Mouse (Mus musculus): ENCODE measurements around the gene Dedd. TPM values are rescaled to one million over a fixed set of nuclear protein-coding genes. Genes with fewer than 3 reads are reported as not detected.
A peak's percentile ranks its signal among the peaks of the same experiment; 100 is the strongest.

Dedd gene
- polyA plus RNA-seq, 1 experiment, result 45.2 TPM

DNA sequence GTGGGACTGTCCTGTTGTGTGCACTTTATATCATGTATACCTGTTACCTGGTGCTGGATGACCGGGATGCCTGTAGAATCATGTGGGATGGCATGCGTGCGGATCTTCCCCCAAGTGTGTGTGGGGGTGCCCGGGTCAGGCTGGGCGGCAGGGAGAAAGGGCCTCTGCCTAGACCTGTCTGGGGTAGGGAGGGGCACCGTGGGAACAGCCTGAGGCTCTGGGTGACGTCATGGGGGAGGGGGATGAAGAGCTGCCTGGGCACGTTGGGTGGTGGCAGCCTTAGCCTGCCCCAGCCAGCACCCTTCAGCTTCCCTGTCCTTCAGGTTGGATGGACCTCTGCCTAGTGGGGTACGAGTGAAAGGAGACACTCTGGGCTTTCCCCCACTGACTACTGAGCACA is 55.4 kb downstream of the Dedd start:
- TF ChIP-seq EP300 (IDR thresholded peaks at IDR 0.05; ENCODE audit: insufficient read depth, low read depth, low read length) (no peak), CTCF (IDR thresholded peaks at IDR 0.05; ENCODE audit: low read depth, low read length) (no peak), POLR2A (IDR thresholded peaks at IDR 0.05; ENCODE audit: insufficient read depth, low read length) (no peak)
- Histone ChIP-seq H3K27me3 (ENCODE audit: control insufficient read depth, insufficient read depth, low read length, poor library complexity, severe bottlenecking) (no peaks in the 10 kb centered on the region), H3K4me1 (ENCODE audit: control insufficient read depth, insufficient read depth, low read length) (peaks cover 4% of the 10 kb centered on the region), H3K9me3 (replicated peaks; ENCODE audit: control insufficient read depth, insufficient read depth, low read length, poor library complexity, severe bottlenecking) (no peaks in the 10 kb centered on the region), H3K9ac (ENCODE audit: low read depth, poor library complexity, severe bottlenecking) (no peak overlapping the region), H3K27ac (ENCODE audit: insufficient read depth, low read length) (no peak overlapping the region), H3K36me3 (ENCODE audit: control insufficient read depth, insufficient read depth, low read length, poor library complexity, severe bottlenecking) (no peaks in the 10 kb centered on the region), H3K4me3 (ENCODE audit: low read depth, low read length) (no peak overlapping the region)

- Histone ChIP-seq H3K4me3 (ENCODE audit: low read depth, low read length) (0 out of 2 replicates have a peak overlapping the region, but pooled peaks have one; percentile 1), H3K9ac (ENCODE audit: low read depth, poor library complexity, severe bottlenecking) (no peak overlapping the region), H3K4me1 (ENCODE audit: control insufficient read depth, insufficient read depth, low read length) (peaks cover 4% of the 10 kb centered on the region), H3K9me3 (replicated peaks; ENCODE audit: control insufficient read depth, insufficient read depth, low read length, poor library complexity, severe bottlenecking) (no peaks in the 10 kb centered on the region), H3K27ac (ENCODE audit: insufficient read depth, low read length) (no peak overlapping the region), H3K27me3 (ENCODE audit: control insufficient read depth, insufficient read depth, low read length, poor library complexity, severe bottlenecking) (no peaks in the 10 kb centered on the region), H3K36me3 (ENCODE audit: control insufficient read depth, insufficient read depth, low read length, poor library complexity, severe bottlenecking) (no peaks in the 10 kb centered on the region)
- TF ChIP-seq EP300 (IDR thresholded peaks at IDR 0.05; ENCODE audit: insufficient read depth, low read depth, low read length), result no peak
- TF ChIP-seq CTCF (IDR thresholded peaks at IDR 0.05; ENCODE audit: low read depth, low read length), result peak; percentile 38
Observed at GRCm38 (mm10) chr1:171385171-171385570, 56.2 kb downstream of the Dedd start.

GRCm38 (mm10) chr1:171387099-171387498 is 58.2 kb downstream of the Dedd start:
- no peak for TF ChIP-seq POLR2A (IDR thresholded peaks at IDR 0.05; ENCODE audit: insufficient read depth, low read length)
- TF ChIP-seq CTCF (IDR thresholded peaks at IDR 0.05; ENCODE audit: low read depth, low read length), result peak; percentile 67
- H3K9ac ChIP-seq (ENCODE audit: low read depth, poor library complexity, severe bottlenecking), result no peak overlapping the region
- peaks cover 4% of the 10 kb centered on the region for H3K4me1 ChIP-seq (ENCODE audit: control insufficient read depth, insufficient read depth, low read length)
- H3K4me3 ChIP-seq (ENCODE audit: low read depth, low read length), result no peak overlapping the region
- no peaks in the 10 kb centered on the region for H3K36me3 ChIP-seq (ENCODE audit: control insufficient read depth, insufficient read depth, low read length, poor library complexity, severe bottlenecking)
- H3K27me3 ChIP-seq (ENCODE audit: control insufficient read depth, insufficient read depth, low read length, poor library complexity, severe bottlenecking), result no peaks in the 10 kb centered on the region
- 0 out of 2 replicates have a peak overlapping the region, but pooled peaks have one; percentile 10 for H3K27ac ChIP-seq (ENCODE audit: insufficient read depth, low read length)
- H3K9me3 ChIP-seq (replicated peaks; ENCODE audit: control insufficient read depth, insufficient read depth, low read length, poor library complexity, severe bottlenecking), result no peaks in the 10 kb centered on the region

DNA sequence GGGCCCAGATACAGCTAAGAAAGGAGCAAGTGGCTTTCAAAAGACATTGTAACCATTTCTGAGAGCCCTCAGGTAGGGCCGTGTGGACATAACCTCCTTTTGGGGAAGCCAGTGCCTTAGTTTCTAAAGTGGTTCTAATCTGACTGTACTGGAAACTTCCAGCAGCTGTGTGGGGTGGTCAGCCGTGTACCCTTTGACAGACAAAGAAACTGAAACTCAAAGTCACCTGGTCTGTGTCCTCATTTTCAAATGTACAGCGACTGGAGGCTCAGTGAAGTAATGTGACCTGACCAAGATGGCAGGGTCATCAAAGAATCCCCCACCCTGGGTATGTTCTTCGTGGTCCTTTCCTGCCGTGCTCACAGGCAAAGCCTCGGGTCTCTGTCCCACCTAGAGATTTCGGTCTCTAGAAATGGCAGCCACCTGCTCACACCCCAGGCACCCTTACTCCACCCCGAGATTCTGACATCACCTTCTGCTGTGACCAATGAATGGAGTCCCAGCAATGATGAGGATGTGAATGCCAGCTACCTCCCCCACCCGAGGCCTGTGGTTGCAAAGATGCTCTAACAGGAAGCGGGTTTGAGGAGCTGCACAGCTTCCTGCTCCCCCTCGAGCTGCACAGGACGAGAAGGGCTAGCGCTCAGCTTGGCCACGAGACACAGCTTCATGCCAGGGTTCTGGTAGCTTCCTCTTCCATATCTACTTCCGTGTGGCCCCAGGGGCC is 59.6 kb downstream of the Dedd start, which contains the start of gene Arhgap30:
Gene Arhgap30, plus strand, starts transcription at position 579 of the 727 bp plus-strand sequence.
- Histone ChIP-seq H3K27ac (ENCODE audit: insufficient read depth, low read length) (no peak within 1 kb of the TSS), H3K27me3 (ENCODE audit: control insufficient read depth, insufficient read depth, low read length, poor library complexity, severe bottlenecking) (no peaks in the 10 kb centered on the region), H3K9me3 (replicated peaks; ENCODE audit: control insufficient read depth, insufficient read depth, low read length, poor library complexity, severe bottlenecking) (no peaks in the 10 kb centered on the region), H3K36me3 (ENCODE audit: control insufficient read depth, insufficient read depth, low read length, poor library complexity, severe bottlenecking) (no peaks in the 10 kb centered on the region), H3K4me3 (ENCODE audit: low read depth, low read length) (peak within 1 kb of the TSS; percentile 28), H3K4me1 (ENCODE audit: control insufficient read depth, insufficient read depth, low read length) (peaks cover 4% of the 10 kb centered on the region), H3K9ac (ENCODE audit: low read depth, poor library complexity, severe bottlenecking) (no peak within 1 kb of the TSS)
- no peak for TF ChIP-seq POLR2A (IDR thresholded peaks at IDR 0.05; ENCODE audit: insufficient read depth, low read length)
- TF ChIP-seq CTCF (IDR thresholded peaks at IDR 0.05; ENCODE audit: low read depth, low read length), result no peak
- no peak for TF ChIP-seq EP300 (IDR thresholded peaks at IDR 0.05; ENCODE audit: insufficient read depth, low read depth, low read length)

GRCm38 (mm10) chr1:171390101-171390500 is 61.2 kb downstream of the Dedd start:
- peaks cover 4% of the 10 kb centered on the region for H3K4me1 ChIP-seq (ENCODE audit: control insufficient read depth, insufficient read depth, low read length)
- H3K9ac ChIP-seq (ENCODE audit: low read depth, poor library complexity, severe bottlenecking), result no peak overlapping the region
- H3K27ac ChIP-seq (ENCODE audit: insufficient read depth, low read length), result no peak overlapping the region
- H3K4me3 ChIP-seq (ENCODE audit: low read depth, low read length), result no peak overlapping the region
- no peak for TF ChIP-seq CTCF (IDR thresholded peaks at IDR 0.05; ENCODE audit: low read depth, low read length)
- TF ChIP-seq EP300 (IDR thresholded peaks at IDR 0.05; ENCODE audit: insufficient read depth, low read depth, low read length), result 0 out of 2 replicates have a peak, but pooled peaks have one; percentile 26
- H3K27me3 ChIP-seq (ENCODE audit: control insufficient read depth, insufficient read depth, low read length, poor library complexity, severe bottlenecking), result no peaks in the 10 kb centered on the region
- no peaks in the 10 kb centered on the region for H3K36me3 ChIP-seq (ENCODE audit: control insufficient read depth, insufficient read depth, low read length, poor library complexity, severe bottlenecking)
- no peaks in the 10 kb centered on the region for H3K9me3 ChIP-seq (replicated peaks; ENCODE audit: control insufficient read depth, insufficient read depth, low read length, poor library complexity, severe bottlenecking)

Other genes starting within 250 kb of the Dedd start
- 6.4 and 7.5 TPM in 2 replicates for gene Cfap126, start 215.2 kb upstream of the Dedd start, polyA plus RNA-seq (2011; ENCODE audit: insufficient read depth, insufficient read length, low read depth, missing spikeins)
- 273 and 285 TPM in 2 replicates for gene Sdhc, start 178.5 kb upstream of the Dedd start, polyA plus RNA-seq (2011; ENCODE audit: insufficient read depth, insufficient read length, low read depth, missing spikeins)
- gene Mpz, start 178.4 kb upstream of the Dedd start, polyA plus RNA-seq (2011; ENCODE audit: insufficient read depth, insufficient read length, low read depth, missing spikeins), result 1.1 and 1.3 TPM in 2 replicates
- 0.37 and 0.70 TPM in 2 replicates for gene Pcp4l1, start 132.9 kb upstream of the Dedd start, polyA plus RNA-seq (2011; ENCODE audit: insufficient read depth, insufficient read length, low read depth, missing spikeins)
- gene Nr1i3, start 115.2 kb upstream of the Dedd start, polyA plus RNA-seq (2011; ENCODE audit: insufficient read depth, insufficient read length, low read depth, missing spikeins), result not detected in 2 replicates
- gene Tomm40l, start 106.6 kb upstream of the Dedd start, polyA plus RNA-seq (2011; ENCODE audit: insufficient read depth, insufficient read length, low read depth, missing spikeins), result 18.3 and 25.1 TPM in 2 replicates
- 18.0 and 19.1 TPM in 2 replicates for gene Apoa2, start 104.1 kb upstream of the Dedd start, polyA plus RNA-seq (2011; ENCODE audit: insufficient read depth, insufficient read length, low read depth, missing spikeins)
- 0.91 TPM in 1 of 2 replicates, not detected in the other for gene Fcer1g, start 94.8 kb upstream of the Dedd start, polyA plus RNA-seq (2011; ENCODE audit: insufficient read depth, insufficient read length, low read depth, missing spikeins)
- gene Adamts4, start 78.7 kb upstream of the Dedd start, polyA plus RNA-seq (2011; ENCODE audit: insufficient read depth, insufficient read length, low read depth, missing spikeins), result 3.5 and 4.3 TPM in 2 replicates
- gene Ndufs2, start 77.8 kb upstream of the Dedd start, polyA plus RNA-seq (2011; ENCODE audit: insufficient read depth, insufficient read length, low read depth, missing spikeins), result 158 and 163 TPM in 2 replicates
- gene B4galt3, start 58.8 kb upstream of the Dedd start, polyA plus RNA-seq (2011; ENCODE audit: insufficient read depth, insufficient read length, low read depth, missing spikeins), result 59.7 and 64.8 TPM in 2 replicates
- 23.8 and 25.2 TPM in 2 replicates for gene Ppox, start 48.0 kb upstream of the Dedd start, polyA plus RNA-seq (2011; ENCODE audit: insufficient read depth, insufficient read length, low read depth, missing spikeins)
- gene Usp21, start 41.2 kb upstream of the Dedd start, polyA plus RNA-seq (2011; ENCODE audit: insufficient read depth, insufficient read length, low read depth, missing spikeins), result 48.4 and 51.2 TPM in 2 replicates
- gene Ufc1, start 34.1 kb upstream of the Dedd start, polyA plus RNA-seq (2011; ENCODE audit: insufficient read depth, insufficient read length, low read depth, missing spikeins), result 59.8 and 66.0 TPM in 2 replicates
- 42.9 and 52.0 TPM in 2 replicates for gene Nit1, start 16.5 kb downstream of the Dedd start, polyA plus RNA-seq (2011; ENCODE audit: insufficient read depth, insufficient read length, low read depth, missing spikeins)
- 177 and 182 TPM in 2 replicates for gene Pfdn2, start 16.5 kb downstream of the Dedd start, polyA plus RNA-seq (2011; ENCODE audit: insufficient read depth, insufficient read length, low read depth, missing spikeins)
- 0.52 and 0.73 TPM in 2 replicates for gene Klhdc9, start 31.7 kb downstream of the Dedd start, polyA plus RNA-seq (2011; ENCODE audit: insufficient read depth, insufficient read length, low read depth, missing spikeins)
- gene Nectin4, start 41.0 kb downstream of the Dedd start, polyA plus RNA-seq (2011; ENCODE audit: insufficient read depth, insufficient read length, low read depth, missing spikeins), result 4.3 and 4.6 TPM in 2 replicates
- 0.78 and 1.1 TPM in 2 replicates for gene Arhgap30, start 59.8 kb downstream of the Dedd start, polyA plus RNA-seq (2011; ENCODE audit: insufficient read depth, insufficient read length, low read depth, missing spikeins)
- gene Usf1, start 82.2 kb downstream of the Dedd start, polyA plus RNA-seq (2011; ENCODE audit: insufficient read depth, insufficient read length, low read depth, missing spikeins), result 57.7 and 79.4 TPM in 2 replicates
- 9.9 TPM in 2 replicates for gene Tstd1, start 89.7 kb downstream of the Dedd start, polyA plus RNA-seq (2011; ENCODE audit: insufficient read depth, insufficient read length, low read depth, missing spikeins)
- 123 and 146 TPM in 2 replicates for gene F11r, start 108.4 kb downstream of the Dedd start, polyA plus RNA-seq (2011; ENCODE audit: insufficient read depth, insufficient read length, low read depth, missing spikeins)
- 4.7 and 5.2 TPM in 2 replicates for gene Alyref2, start 174.3 kb downstream of the Dedd start, polyA plus RNA-seq (2011; ENCODE audit: insufficient read depth, insufficient read length, low read depth, missing spikeins)
- not detected in 2 replicates for gene Itln1, start 206.1 kb downstream of the Dedd start, polyA plus RNA-seq (2011; ENCODE audit: insufficient read depth, insufficient read length, low read depth, missing spikeins)
- not detected in 2 replicates for gene Cd244a, start 230.0 kb downstream of the Dedd start, polyA plus RNA-seq (2011; ENCODE audit: insufficient read depth, insufficient read length, low read depth, missing spikeins)

Data from ES-Bruce4 (cell line).